Mouse (Mus musculus) brain, embryonic 14.5 days (tissue): ENCODE measurements at regions not wholly inside any gene's neighbourhood (a gene's known extent, or its start where the extent isn't known, plus 50 kb on each side); places are given as distances from the start of the nearest gene placed in this dataset.

Experiments
- CTCF ChIP-seq: fragments of 200-500 bp; IDR thresholded peaks from 2 replicates; pipeline ENCODE4 v1.5.1; 2012; ENCODE audit warnings: inconsistent platforms, mild to moderate bottlenecking, moderate library complexity, borderline replicate concordance; ENCODE audit not compliant: insufficient read depth, insufficient read length; ENCODE audit errors: extremely low read depth
- POLR2A ChIP-seq: fragments of 200-500 bp; IDR thresholded peaks from 2 replicates; pipeline ENCODE4 v1.6.1; 2012; ENCODE audit warnings: mild to moderate bottlenecking, inconsistent platforms, borderline replicate concordance; ENCODE audit not compliant: poor library complexity, insufficient read depth, insufficient read length, severe bottlenecking; ENCODE audit errors: extremely low read depth

- TF ChIP-seq CTCF, result no peak
- no peak for TF ChIP-seq POLR2A
Measured at GRCm38 (mm10) chr8:31600979-31601378, 1827.5 kb upstream of the 5930422O12Rik start.
